Mouse (Mus musculus) myocyte (in vitro differentiated cells): ENCODE data around the gene Fkbp8.

Experiments
- MYOD1 ChIP-seq, 3 experiments: IDR thresholded peaks; one replicate each; pipeline ENCODE4 v1.6.1; 2011; ENCODE audit warnings: control low read depth in 2 of 3, low read depth in 2 of 3, mild to moderate bottlenecking in 2 of 3, moderate library complexity in 1 of 3; ENCODE audit not compliant: insufficient read length in 2 of 3, control insufficient read depth in 1 of 3
- POLR2A ChIP-seq: IDR thresholded peaks from one replicate; pipeline ENCODE4 v1.6.1; 2011; ENCODE audit warnings: low read depth, mild to moderate bottlenecking, control low read depth, moderate library complexity; ENCODE audit not compliant: insufficient read length
- TCF12 ChIP-seq: IDR thresholded peaks from one replicate; pipeline ENCODE4 v1.6.1; 2011; ENCODE audit warnings: mild to moderate bottlenecking, control low read depth; ENCODE audit not compliant: poor library complexity, insufficient read depth, severe bottlenecking

GRCm38 (mm10) chr8:70495771-70496062 is 31.8 kb upstream of the Fkbp8 start:
- TF ChIP-seq POLR2A (no peak), MYOD1 (IDR thresholded peaks at IDR 0.05; ENCODE audit: control insufficient read depth in 1 of 3, insufficient read length in 2 of 3, low read depth in 2 of 3) (no peak), TCF12 (no peak)
